Mouse (Mus musculus): Measurements from ENCODE around the gene Erc2.

DNA sequence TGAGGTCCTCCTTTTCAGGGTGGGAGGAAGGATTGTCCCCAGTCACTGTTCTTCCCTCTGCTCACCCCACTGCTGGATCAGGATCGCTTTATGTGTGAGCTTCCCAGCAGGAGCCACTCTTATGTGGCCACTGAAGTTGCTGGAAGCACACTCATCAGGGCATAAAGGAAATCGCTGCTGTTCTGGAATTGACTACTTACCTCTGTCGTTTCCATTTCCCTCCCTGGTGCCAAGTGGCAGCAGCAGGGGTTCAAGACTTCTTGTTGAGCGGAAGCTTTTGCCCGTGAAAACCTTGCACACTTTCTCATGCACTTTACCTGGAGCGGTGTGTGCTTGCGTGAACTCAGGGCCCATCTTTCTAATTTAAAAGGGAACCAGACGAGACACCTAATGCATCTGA lies 652 bp upstream of the Erc2 start:
- TF ChIP-seq CTCF (IDR thresholded peaks at IDR 0.05; ENCODE audit: low read depth) (no peak), EP300 (IDR thresholded peaks at IDR 0.05; ENCODE audit: low read depth) (no peak)

Data from liver, embryonic 14.5 days (tissue).